Mouse (Mus musculus) monocyte, adult 2 months (primary cell): ENCODE measurements around the gene Gpr19.
A peak's percentile ranks its signal among the peaks of the same experiment; 100 is the strongest.

Source experiments
- DNase-seq, 2 experiments: peaks; one replicate each; pipeline ENCODE4 v3.0.0; 2022; ENCODE audit warnings: low spot score in 2 of 2, low read depth in 1 of 2

Gpr19 gene

DNA sequence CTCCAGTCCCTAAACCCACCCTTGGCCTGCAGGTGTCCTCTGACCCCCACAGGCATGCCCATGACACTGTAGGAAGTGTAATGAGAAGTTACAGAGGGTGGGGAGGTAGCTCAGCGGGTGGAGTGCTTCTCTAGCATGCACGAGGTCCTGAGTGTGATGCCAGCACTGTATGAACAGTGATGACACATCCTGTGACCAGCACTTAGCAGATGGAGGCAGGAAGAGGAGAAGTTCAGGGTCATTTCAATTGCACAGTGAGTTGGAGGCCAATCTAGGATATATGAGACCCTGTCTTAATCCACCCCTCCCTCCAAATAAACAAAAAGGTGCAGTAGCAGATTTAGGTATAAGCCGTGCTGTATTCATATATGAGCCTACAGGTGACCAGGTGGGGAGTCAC lies 48.4 kb downstream of the Gpr19 start:
- DNase-seq = no peak

DNA sequence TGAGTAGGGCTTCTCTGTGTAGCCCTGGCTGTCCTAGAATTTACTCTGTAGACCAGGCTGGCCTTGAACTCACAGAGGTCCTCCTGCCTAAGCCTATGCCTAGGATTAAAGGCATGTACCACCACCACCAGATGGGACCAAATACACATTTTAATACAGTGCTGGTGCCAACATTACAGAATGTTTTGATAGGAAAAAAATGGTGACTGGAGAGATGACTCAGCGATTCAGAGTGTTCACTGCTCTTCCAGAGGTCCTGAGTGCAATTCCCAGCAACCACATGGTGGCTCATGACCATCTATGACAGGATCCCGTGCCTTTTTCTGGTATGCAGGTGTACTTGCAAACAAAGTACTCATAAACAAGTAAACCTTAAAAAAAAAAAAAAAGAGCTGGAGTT lies 48.9 kb downstream of the Gpr19 start:
- no peak for DNase-seq

DNA sequence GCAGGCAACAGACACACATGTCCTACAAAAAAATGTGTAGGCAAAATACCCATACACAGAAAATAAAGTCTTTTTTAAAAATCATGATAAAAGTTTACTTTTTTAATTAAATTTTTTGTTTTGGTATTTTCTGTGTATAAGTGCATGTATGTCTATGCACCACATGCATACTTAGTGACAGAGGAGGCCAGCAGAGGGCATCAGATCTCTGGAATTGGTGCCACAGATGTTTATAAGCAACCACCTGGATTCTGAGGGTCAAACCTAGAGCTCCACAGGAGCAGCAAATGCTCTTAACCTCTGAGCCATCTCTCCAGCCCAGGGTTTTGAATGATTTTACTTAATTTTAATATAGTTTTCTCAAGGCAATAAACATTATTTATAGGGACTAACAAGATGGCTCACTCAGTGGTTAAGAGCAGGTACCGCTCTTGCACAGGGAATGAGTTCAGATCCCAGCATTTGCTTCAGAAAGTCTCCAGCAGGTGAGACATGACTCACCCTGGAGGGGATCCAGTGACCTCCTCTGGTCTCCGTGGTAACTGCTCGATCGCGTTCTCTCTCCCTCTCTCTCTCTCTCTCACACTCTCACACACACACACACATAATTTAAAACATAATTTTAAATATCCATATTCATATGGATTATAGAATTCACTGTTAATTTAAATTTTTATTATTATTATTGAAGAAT lies 50.0 kb downstream of the Gpr19 start:
- DNase-seq = no peak

DNA sequence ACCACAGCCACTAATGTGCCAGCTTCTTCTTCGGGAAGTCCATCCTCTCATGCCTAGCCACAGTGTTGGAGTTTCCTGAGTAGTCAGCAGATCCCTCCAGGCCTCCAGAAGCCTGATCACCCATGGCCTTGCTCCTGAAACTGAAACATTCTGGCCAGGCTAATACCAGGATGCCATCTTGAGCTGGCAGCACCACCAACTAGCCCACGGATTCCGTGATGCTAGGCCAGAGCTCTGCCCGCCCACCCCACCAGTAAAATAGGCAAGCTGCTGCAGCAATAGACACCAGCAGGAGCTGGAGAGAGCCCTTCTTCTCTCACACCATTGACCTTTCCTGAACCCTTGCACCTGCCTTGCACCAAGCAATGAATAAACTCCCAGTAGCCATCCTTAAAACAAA lies 50.8 kb downstream of the Gpr19 start:
- DNase-seq = no peak

DNA sequence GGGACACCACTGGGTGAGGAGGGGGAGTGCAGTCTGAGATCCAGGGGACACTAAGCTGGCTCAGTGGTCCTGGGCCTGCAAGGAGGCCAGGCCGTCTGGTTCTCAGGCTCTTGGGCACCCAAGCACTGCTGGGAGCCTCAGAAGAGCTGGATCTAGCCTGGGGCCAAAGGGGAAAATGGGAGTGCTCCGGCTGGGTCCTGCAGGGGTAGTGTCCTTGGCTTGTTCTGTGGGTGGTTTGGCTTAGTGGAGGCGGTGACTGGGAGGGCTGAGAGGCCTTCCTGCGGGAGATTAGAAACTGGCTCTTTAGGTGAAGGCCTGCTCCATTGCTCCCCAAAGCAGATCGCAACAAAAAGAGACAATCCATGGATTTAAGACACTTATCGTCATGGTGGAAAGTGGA lies 52.1 kb downstream of the Gpr19 start:
- no peak for DNase-seq

DNA sequence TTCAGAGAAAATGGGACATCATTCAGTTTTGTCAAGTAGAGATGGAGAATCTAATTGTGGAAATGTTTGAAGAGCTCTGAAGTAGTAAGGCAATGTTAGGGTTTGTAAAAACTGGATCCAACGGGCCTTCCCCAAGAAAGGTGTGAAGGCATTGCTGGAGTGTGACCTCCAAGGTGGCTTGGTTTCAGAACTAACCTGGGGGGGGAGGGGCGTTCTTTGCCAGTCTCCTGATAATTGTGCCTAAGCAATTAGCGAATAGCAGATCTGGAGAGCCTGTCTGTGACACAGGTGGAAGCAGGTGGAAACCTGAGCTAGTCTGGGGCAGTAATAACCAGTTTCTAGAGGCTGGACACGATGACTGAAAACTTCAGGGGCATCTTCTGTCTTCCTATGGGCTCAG lies 52.7 kb downstream of the Gpr19 start:
- no peak for DNase-seq

DNA sequence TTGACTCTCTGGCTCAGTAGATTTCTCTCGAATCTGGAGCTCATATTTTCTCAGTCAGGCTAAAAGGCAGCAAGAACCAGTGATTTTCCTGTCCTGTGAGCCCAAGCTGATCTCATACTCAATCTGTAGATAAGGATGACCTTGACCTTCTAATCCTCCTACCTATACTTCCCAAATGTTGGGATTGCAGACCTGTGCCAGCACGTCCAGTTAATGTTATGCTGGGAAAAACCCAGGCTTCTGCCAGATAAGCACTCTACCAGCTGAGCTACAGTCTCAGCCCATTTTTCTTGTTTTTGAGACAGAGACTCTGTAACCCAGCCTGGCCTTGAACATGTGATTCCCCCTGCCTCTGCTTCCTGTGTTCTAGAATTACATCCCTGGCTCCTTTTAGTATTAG lies 58.0 kb downstream of the Gpr19 start:
- no peak for DNase-seq

DNA sequence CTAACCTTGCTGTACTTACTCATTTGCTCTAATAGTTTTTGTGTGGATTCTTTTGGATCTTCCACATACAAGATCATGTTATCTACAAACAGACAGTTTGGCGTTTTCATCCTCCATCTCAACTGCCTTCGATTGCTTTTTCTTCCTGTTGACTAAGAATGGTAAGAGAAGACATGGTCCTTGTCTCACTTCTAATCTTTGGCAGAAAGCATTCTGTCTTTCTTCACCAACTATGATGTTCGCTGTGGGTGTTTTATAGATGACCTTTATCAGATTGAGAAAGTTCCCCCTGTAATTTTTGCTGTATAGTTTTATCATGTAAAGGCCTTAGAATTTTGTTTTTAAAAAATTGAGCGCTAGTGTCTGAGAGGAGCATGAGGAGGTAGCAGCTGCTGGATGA lies 60.3 kb downstream of the Gpr19 start:
- no peak for DNase-seq

DNA sequence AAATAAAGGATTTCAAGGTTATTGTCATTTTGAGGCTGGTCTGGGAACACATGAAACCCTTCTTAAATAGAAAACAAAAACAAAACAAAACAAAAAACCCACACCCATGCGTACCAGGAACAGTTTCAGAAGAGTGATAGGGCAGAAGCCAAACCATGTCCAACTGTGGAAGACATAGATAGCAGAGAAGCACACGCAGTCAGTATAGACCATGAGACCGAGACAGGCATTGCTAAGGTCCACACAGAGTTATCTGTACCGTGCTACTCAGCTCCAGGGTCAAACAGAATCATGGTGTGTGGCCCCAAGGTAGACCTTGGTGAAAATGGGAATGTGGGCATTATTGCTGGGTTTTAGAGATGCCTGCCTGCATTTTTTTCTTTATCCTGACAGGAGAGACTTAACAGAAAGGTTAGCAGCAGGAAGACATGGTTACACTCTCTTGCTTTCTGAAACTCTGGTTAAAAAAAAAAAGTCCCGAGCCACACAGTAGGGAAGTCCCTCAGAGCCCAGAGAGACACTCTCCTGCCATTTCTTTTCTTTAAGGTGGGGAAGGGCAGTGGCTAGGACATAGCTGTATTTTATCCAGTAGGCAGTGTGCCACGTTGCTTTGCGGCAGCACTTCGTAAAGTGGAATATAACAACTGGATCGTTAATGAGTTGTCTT lies 63.7 kb downstream of the Gpr19 start:
- no peak for DNase-seq

DNA sequence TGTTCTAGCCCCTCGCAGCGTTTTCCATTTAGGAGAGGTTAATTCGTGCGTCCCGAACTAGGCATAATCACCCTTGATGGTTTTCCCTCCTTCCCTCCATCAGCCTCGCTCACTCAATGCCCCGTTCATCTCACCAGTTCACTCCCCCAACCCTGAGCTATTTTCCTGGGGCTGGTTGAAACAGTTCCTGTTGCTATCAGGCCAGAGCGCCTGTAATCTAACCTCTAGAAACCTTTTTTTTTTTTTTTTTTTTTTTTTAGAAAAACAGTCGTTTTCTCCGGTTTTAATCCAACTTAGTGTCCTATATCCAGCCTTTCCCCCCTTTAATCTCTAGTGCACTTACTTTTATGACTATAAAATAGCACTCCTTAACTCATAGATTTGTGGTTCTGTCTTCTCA lies 67.6 kb downstream of the Gpr19 start:
- no peak for DNase-seq

DNA sequence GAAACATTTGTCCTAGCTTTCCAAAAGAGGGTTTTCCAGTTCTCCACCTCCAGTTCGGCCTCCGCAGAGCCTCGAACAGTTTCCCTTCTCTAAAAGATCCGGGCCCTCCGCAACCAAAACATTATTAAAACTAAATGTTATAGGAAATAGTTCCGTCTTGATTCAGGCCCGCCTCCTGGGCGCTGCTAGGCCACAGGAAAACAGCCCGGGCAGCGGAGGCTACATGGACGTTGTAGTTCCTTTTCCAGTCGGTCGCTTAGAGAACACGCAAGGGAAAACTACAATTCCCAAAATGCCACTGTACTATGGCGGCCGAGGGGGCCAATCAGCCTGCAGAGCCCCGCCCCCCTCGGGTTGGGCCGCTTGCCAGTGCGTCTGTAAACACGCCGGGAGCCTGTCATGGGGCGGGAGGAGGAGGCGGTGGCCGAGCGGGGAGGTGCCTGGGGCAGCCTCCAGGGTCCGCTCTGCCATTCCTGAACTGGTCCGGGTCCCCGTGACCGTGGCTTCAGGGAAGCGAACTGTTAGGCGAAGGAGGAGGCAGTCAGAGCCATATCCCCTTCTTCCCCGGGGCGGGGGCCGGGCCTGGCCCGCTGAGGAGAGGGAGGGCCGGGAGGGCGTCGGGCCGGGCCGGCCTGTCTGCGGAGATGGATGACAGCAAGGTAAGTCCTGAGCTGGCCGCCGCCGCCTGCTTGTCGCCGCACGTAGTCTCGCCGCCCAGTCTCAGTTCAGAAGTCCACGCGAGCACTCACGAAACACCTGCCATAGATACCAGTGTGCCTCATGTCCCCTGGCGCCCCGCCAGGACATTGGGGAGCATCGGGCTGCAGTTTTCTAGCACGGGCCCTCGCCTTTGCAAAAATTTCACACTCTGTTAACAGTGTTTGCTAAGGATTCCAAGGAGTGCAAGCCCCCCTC lies 68.3 kb downstream of the Gpr19 start, which contains the start of gene Crebl2:
TSS of gene Crebl2 (plus strand) at position 369 of the 915 bp plus-strand sequence.
- DNase-seq = peak; percentile 96 to 97

DNA sequence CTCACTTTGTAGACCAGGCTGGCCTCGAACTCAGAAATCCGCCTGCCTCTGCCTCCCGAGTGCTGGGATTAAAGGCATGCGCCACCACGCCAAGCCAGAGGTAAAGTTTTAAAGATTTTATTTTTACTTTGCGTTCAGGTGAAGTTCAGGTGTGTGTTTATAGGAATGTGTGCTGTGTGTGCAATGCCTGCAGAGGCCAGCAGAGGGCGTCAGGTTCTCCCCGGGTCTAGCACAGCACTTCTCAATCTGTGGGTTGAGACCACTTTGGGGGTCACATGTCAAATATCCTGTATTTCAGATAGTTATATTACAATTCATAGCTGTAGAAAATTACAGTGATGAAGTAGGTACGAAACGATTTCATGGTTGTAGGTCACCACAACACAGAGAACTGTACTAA lies 75.5 kb downstream of the Gpr19 start:
- no peak for DNase-seq

DNA sequence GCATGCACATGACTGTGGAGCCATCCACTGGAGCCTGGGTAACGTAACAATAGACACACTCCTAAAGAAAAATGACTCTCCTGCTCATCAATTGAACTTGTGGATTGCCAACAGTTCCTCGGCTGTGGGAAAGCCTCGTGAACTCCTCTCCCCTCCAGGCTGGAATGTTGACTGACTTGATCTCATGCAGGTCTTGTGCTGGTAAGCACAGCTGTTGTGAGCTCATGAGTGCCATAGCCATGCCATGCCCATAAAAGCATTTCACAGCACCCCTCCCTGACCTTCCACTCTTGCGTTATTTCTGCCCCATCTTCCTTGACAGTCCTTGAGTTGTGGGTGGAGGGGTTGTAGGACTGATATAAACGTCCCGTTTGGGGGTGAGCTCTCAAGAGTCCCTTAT lies 78.0 kb downstream of the Gpr19 start:
- DNase-seq = no peak

DNA sequence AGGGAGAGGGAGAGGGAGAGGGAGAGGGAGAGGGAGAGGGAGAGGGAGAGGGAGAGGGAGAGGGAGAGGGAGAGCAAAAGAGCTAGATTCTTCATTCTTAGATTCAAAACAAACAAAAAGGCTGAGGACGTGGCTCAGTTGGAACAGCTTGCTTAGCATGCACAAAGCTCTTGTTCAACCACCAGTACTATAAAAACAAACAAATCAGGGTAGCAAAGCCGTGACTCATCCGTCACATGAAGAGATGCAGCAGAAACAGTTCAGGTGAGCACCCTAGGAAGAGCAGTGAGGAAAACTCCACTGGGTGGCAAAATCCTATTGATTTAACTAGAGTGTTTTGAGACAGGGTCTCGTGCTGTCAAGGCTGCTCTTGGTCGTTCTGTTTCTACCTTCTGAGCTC lies 78.6 kb downstream of the Gpr19 start:
- no peak for DNase-seq
